Mouse (Mus musculus) intestine, postnatal 0 days (tissue): ENCODE results near the gene Snapc4. TPM values are rescaled to one million over a fixed set of nuclear protein-coding genes. Genes with fewer than 3 reads are reported as not detected.

Experiments used
- ATAC-seq: fragments of 200-750 bp; cut with Nextera tagmentation; 2 replicates; pipeline ENCODE4 v1.8.0; 2017; ENCODE audit warnings: mild to moderate bottlenecking, moderate TSS enrichment, moderate library complexity
- H3K27ac ChIP-seq: fragments of 300-500 bp; sonication (generic); 2 replicates; pipeline ENCODE4 v1.5.1; 2014; ENCODE audit warnings: mild to moderate bottlenecking, low read depth, low read length, moderate library complexity
- H3K27me3 ChIP-seq: fragments of 300-500 bp; sonication (generic); replicated peaks from 2 replicates; pipeline ENCODE4 v1.6.1; 2014; ENCODE audit warnings: low read length, mixed read lengths; ENCODE audit not compliant: control insufficient read depth, insufficient read depth
- H3K36me3 ChIP-seq: fragments of 300-500 bp; sonication (generic); 2 replicates; pipeline ENCODE4 v1.6.1; 2014; ENCODE audit warnings: mild to moderate bottlenecking, moderate library complexity; ENCODE audit not compliant: control insufficient read depth, insufficient read depth
- H3K4me1 ChIP-seq: fragments of 300-500 bp; sonication (generic); replicated peaks from 2 replicates; pipeline ENCODE4 v1.6.1; 2014; ENCODE audit warnings: antibody characterized with exemption, low read length, mixed read lengths; ENCODE audit not compliant: control insufficient read depth, insufficient read depth
- H3K4me2 ChIP-seq: fragments of 300-500 bp; sonication (generic); replicated peaks from 2 replicates; pipeline ENCODE4 v1.6.1; 2014; ENCODE audit warnings: low read depth, mild to moderate bottlenecking, moderate library complexity
- H3K4me3 ChIP-seq: fragments of 300-500 bp; sonication (generic); 2 replicates; pipeline ENCODE4 v1.5.1; 2014; ENCODE audit warnings: low read depth, low read length
- H3K9ac ChIP-seq: fragments of 300-500 bp; sonication (generic); 2 replicates; pipeline ENCODE4 v1.6.1; 2014; ENCODE audit warnings: mild to moderate bottlenecking, low read depth, low read length
- H3K9me3 ChIP-seq: fragments of 300-500 bp; sonication (generic); 2 replicates; pipeline ENCODE4 v1.6.1; 2016; ENCODE audit warnings: mixed run types; ENCODE audit not compliant: control insufficient read depth
- CTCF ChIP-seq: sonication (generic); IDR thresholded peaks from 2 replicates; pipeline ENCODE4 v1.5.1; 2016; ENCODE audit warnings: low read depth, mild to moderate bottlenecking, control low read depth, antibody characterized with exemption, moderate library complexity
- WGBS: fragments of 180-500 bp; shearing (Covaris S2); extraction: QIAGEN DNeasy Blood & Tissue Kit; methylation state at CpG from one replicate; pipeline ENCODE4 v1.1.7; 2014; 5-methylcytosine and 5-hydroxymethylcytosine counted together
- polyA plus RNA-seq: library from polyadenylated mRNA; unstranded; fragments of >200 nt; fragmentation: Nextera tagmentation; extraction: Ambion mirVana; gene quantifications from 2 replicates; pipeline ENCODE4 v1.2.1, GENCODE M21; 2015

The Snapc4 gene
- polyA plus RNA-seq, 1 experiment from 2014 or later = 5.6 TPM

DNA sequence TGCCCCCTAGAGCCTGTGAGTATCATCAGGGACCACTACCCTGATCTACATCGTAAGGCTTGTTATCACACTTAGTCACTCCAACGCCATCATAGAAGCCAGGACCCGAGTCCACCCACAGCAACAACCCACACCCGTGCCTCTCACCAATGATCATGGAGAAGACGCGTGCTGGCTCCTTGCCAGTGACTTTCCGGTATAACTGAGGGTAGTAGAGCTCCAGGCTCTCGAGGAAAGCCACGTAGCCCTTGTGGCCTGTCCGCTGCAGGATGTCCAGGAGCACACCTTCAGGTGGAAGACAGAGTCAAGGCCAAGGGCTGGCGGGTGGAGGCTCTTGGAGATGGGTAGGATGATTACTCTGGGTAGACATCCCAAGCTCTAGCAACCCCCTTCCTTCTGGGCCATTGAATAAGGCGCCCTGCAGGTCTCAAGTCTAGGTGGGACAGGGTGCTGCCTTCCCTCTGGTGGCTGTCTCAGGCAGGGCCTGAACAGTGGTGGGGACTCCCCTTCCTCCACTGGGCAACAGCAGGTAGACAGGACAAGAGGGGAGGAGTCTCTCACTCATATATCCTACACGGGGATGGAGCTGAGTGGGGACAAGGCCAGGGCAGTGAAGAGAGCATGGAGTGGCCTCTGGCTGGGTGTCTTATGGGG is 21.7 kb downstream of the Snapc4 start:
- no peak for TF ChIP-seq CTCF
- no peaks in the 10 kb centered on the region for H3K4me1 ChIP-seq
- no peak overlapping the region for H3K9ac ChIP-seq
- no peak overlapping the region for H3K4me2 ChIP-seq
- no peaks in the 10 kb centered on the region for H3K9me3 ChIP-seq
- no peak; the same call in 1 of the 2 replicates for ATAC-seq
- no peaks in the 10 kb centered on the region for H3K27me3 ChIP-seq
- WGBS = 84% methylated on average over 13 of the region's 13 CpGs
- no peaks in the 10 kb centered on the region; the same call in 1 of the 2 replicates for H3K36me3 ChIP-seq
- H3K4me3 ChIP-seq = no peak overlapping the region
- H3K27ac ChIP-seq = no peak overlapping the region

DNA sequence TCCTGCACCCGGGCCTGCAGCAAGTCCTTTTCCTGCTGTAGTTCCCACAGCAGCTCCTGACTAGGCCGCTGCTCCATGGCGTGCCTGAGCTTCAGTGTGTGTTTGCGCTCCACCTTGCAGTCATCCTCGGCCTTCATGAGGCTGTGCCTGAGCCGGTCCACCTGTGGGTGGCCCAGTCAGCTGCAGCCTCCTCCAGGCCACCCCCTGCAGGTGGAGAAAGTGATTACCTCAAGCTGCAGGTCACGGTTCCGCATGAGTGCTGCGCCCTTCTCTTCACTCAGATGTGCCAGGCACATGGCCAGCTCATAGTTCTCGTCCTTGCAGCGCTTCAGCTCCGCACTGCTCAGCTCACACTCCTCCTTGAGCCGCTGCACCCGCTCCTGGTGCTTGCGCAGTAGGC is 23.0 kb downstream of the Snapc4 start:
- H3K36me3 ChIP-seq = no peaks in the 10 kb centered on the region; the same call in 1 of the 2 replicates
- no peak overlapping the region for H3K27ac ChIP-seq
- H3K4me2 ChIP-seq = no peak overlapping the region
- no peak overlapping the region for H3K9ac ChIP-seq
- no peaks in the 10 kb centered on the region for H3K9me3 ChIP-seq
- ATAC-seq = 0 out of 2 replicates have a peak, but pooled peaks have one; percentile 15
- no peaks in the 10 kb centered on the region for H3K27me3 ChIP-seq
- WGBS = 57% methylated on average over 15 of the region's 15 CpGs
- TF ChIP-seq CTCF = peak; percentile 66
- H3K4me3 ChIP-seq = no peak overlapping the region
- H3K4me1 ChIP-seq = 0 out of 2 replicates have a peak, but pooled peaks cover 5% of the 10 kb centered on the region

DNA sequence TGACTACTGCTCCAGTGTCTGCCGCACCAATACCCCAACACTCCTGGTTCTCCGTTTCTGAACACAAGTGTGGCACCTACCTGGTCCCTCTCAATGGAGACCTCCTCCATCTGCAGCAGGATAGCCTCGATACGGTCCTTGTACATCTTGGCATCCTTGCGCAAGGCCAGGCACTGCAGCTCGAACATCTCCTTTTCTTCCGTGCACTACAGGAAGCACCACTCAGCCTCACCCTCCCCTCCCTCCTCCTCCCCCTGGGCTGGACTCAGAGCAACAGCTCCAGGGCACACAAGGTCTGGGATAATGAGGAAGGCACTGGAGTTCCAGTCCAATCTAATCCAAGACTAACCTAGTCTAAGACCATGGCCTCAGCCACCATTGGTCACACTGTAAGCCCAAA is 23.8 kb downstream of the Snapc4 start:
- H3K27me3 ChIP-seq = no peaks in the 10 kb centered on the region
- H3K27ac ChIP-seq = no peak overlapping the region
- no peak overlapping the region for H3K4me2 ChIP-seq
- H3K4me3 ChIP-seq = no peak overlapping the region
- ATAC-seq = no peak
- H3K9ac ChIP-seq = no peak overlapping the region
- 0 out of 2 replicates have a peak, but pooled peaks cover 5% of the 10 kb centered on the region for H3K4me1 ChIP-seq
- 73% methylated on average over 7 of the region's 7 CpGs for WGBS
- H3K9me3 ChIP-seq = no peaks in the 10 kb centered on the region
- no peaks in the 10 kb centered on the region; the same call in 1 of the 2 replicates for H3K36me3 ChIP-seq
- TF ChIP-seq CTCF = no peak

- no peak for ATAC-seq
- Histone ChIP-seq H3K36me3 (no peaks in the 10 kb centered on the region; the same call in 1 of the 2 replicates), H3K9me3 (no peaks in the 10 kb centered on the region), H3K4me1 (0 out of 2 replicates have a peak, but pooled peaks cover 5% of the 10 kb centered on the region), H3K4me2 (no peak overlapping the region), H3K27me3 (no peaks in the 10 kb centered on the region), H3K27ac (no peak overlapping the region), H3K9ac (no peak overlapping the region), H3K4me3 (no peak overlapping the region)
- 80% methylated on average over 4 of the region's 4 CpGs for WGBS
- no peak for TF ChIP-seq CTCF
Measured at GRCm38 (mm10) chr2:26356231-26356630, 24.2 kb downstream of the Snapc4 start.

- Histone ChIP-seq H3K4me3 (no peak overlapping the region), H3K4me1 (peaks cover 10% of the 10 kb centered on the region; the same call in 1 of the 2 replicates), H3K9ac (no peak overlapping the region), H3K36me3 (peaks cover 7% of the 10 kb centered on the region; the same call in 1 of the 2 replicates), H3K4me2 (no peak overlapping the region), H3K9me3 (no peaks in the 10 kb centered on the region), H3K27ac (no peak overlapping the region), H3K27me3 (no peaks in the 10 kb centered on the region)
- no peak for ATAC-seq
- 89% methylated on average over 4 of the region's 4 CpGs for WGBS
- TF ChIP-seq CTCF = no peak
Measured at GRCm38 (mm10) chr2:26354401-26354800, 26.1 kb downstream of the Snapc4 start.

DNA sequence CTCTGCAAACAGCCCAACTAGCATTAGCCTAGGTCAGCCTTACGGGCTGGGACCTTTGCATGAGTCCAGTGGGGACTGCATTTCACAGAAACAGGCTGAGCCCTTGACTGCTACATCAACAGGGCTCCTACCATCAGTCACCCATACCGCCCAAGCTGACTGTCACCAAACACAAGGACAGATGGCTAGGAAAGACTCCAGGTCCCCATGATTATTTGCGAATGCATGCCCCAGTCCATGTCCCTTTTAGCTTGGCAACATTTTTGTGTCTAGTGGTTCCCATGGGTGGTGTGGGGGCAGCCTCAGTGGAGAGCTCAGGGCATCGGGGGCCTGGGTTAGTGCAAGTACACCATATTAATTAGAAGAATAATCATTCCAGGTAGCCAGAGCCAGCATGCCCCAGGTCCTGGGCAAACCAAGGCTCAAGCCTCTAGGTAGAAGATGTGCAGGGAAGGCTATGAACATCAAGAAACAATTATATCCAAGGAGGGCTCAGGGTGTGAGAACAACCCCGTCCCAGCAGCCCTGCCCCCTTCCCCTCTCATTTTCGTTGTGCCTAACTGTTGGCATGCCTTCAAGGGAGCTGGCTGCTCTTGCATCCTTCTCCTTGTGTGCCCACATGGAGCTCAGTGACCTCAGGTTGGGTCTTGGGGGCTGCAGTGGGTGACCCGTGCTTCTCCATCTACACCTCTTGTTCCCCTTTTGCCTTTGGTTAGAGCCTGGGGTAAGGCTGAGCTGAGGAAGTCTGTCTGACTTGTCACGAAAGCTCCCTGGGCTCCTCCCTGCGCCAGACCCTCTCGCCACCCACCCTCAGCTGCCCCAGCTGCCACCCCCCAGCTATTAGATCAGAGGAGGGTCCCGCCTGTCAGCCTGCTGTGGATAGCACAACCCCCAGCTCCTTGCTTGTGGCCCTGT is 27.1 kb downstream of the Snapc4 start:
- no peak overlapping the region for H3K4me3 ChIP-seq
- H3K27ac ChIP-seq = no peak overlapping the region
- no peak overlapping the region for H3K9ac ChIP-seq
- peaks cover 10% of the 10 kb centered on the region; the same call in 1 of the 2 replicates for H3K4me1 ChIP-seq
- peak overlapping the region; percentile 98 for H3K4me2 ChIP-seq
- WGBS = 86% methylated on average over 11 of the region's 11 CpGs
- no peak for TF ChIP-seq CTCF
- H3K36me3 ChIP-seq = peaks cover 10% of the 10 kb centered on the region; the same call in 1 of the 2 replicates
- ATAC-seq = no peak
- H3K9me3 ChIP-seq = no peaks in the 10 kb centered on the region
- no peaks in the 10 kb centered on the region for H3K27me3 ChIP-seq
